Mouse (Mus musculus) CH12.LX (cell line): Measurements from ENCODE around the gene Polm. TPM values are rescaled to one million over a fixed set of nuclear protein-coding genes. Genes with fewer than 3 reads are reported as not detected.

Experiments used
- DNase-seq: peaks from one replicate; pipeline ENCODE4 v3.0.0-alpha.2; 2013; ENCODE audit errors: extremely low read depth
- H3K27ac ChIP-seq: 2 replicates; pipeline ENCODE4 v1.5.1; 2012; ENCODE audit warnings: low read depth, mild to moderate bottlenecking, control low read depth, moderate library complexity; ENCODE audit not compliant: insufficient read depth
- H3K27me3 ChIP-seq: replicated peaks from 2 replicates; pipeline ENCODE3; 2012; ENCODE audit warnings: inconsistent platforms
- H3K36me3 ChIP-seq, 2 experiments: replicated peaks in 1 of 2; 2 replicates each; pipeline versions ENCODE3 to v1.6.1; 2012; ENCODE audit warnings: inconsistent platforms in 1 of 2, low read length in 1 of 2, mild to moderate bottlenecking in 1 of 2, mixed read lengths in 1 of 2, moderate library complexity in 1 of 2; ENCODE audit not compliant: control insufficient read depth in 1 of 2, insufficient read depth in 1 of 2
- H3K4me1 ChIP-seq, 2 experiments: 2 replicates each; pipeline ENCODE4 v1.6.1; 2012; ENCODE audit warnings: inconsistent platforms in 1 of 2, moderate library complexity in 1 of 2; ENCODE audit not compliant: insufficient read depth in 2 of 2, control insufficient read depth in 1 of 2
- H3K4me2 ChIP-seq: 2 replicates; pipeline ENCODE4 v1.6.1; 2012; ENCODE audit warnings: low read depth, mild to moderate bottlenecking, control low read depth; ENCODE audit not compliant: poor library complexity, insufficient read depth, severe bottlenecking
- H3K4me3 ChIP-seq, 3 experiments: fragments of 150-350 bp in 1 of 3; sonication (generic) in 1 of 3; replicated peaks in 1 of 3; 2 replicates each; pipeline versions ENCODE3 to v1.5.1; 2011 to 2012; ENCODE audit warnings: low read depth in 2 of 3, low read length in 2 of 3, mild to moderate bottlenecking in 2 of 3, moderate library complexity in 2 of 3, control low read depth in 1 of 3, improper control_type of control experiment in 1 of 3, inconsistent platforms in 1 of 3, mixed read lengths in 1 of 3; ENCODE audit not compliant: poor library complexity in 1 of 3
- H3K79me2 ChIP-seq: replicated peaks from 2 replicates; pipeline ENCODE4 v1.6.1; 2012; ENCODE audit warnings: mild to moderate bottlenecking, moderate library complexity; ENCODE audit not compliant: control insufficient read depth, poor library complexity, insufficient read depth, severe bottlenecking; ENCODE audit errors: extremely low read depth
- H3K9ac ChIP-seq: 2 replicates; pipeline ENCODE4 v1.6.1; 2012; ENCODE audit warnings: low read depth, mild to moderate bottlenecking, control low read depth, moderate library complexity; ENCODE audit not compliant: insufficient read depth
- H3K9me3 ChIP-seq: replicated peaks from 2 replicates; pipeline ENCODE3; 2012; ENCODE audit warnings: low read length, inconsistent platforms, mixed read lengths
- BHLHE40 ChIP-seq: IDR thresholded peaks from 2 replicates; pipeline ENCODE4 v1.6.1; 2011; ENCODE audit warnings: mild to moderate bottlenecking, low read depth, low read length, improper control_type of control experiment
- CHD1 ChIP-seq: IDR thresholded peaks from 2 replicates; pipeline ENCODE4 v1.6.1; 2012; ENCODE audit warnings: low read depth, low read length, improper control_type of control experiment, inconsistent platforms
- CHD2 ChIP-seq: IDR thresholded peaks from 2 replicates; pipeline ENCODE4 v1.6.1; 2011; ENCODE audit warnings: low read length, improper control_type of control experiment
- CTCF ChIP-seq, 2 experiments: IDR thresholded peaks in 1 of 2; conservative IDR thresholded peaks in 1 of 2; 2 replicates each; pipeline ENCODE4 v1.5.1; 2011 to 2012; ENCODE audit warnings: low read depth in 2 of 2, low read length in 2 of 2, improper control_type of control experiment in 1 of 2, inconsistent platforms in 1 of 2, mild to moderate bottlenecking in 1 of 2, moderate library complexity in 1 of 2
- E2F4 ChIP-seq: IDR thresholded peaks from 2 replicates; pipeline ENCODE4 v1.6.1; 2011; ENCODE audit warnings: low read depth, low read length, improper control_type of control experiment; ENCODE audit not compliant: insufficient replicate concordance
- ELF1 ChIP-seq: IDR thresholded peaks from 2 replicates; pipeline ENCODE4 v1.6.1; 2014; ENCODE audit warnings: low read depth, mild to moderate bottlenecking, inconsistent platforms, low read length, improper control_type of control experiment
- EP300 ChIP-seq: IDR thresholded peaks from 2 replicates; pipeline ENCODE4 v1.6.1; 2011; ENCODE audit warnings: low read length, improper control_type of control experiment
- ETS1 ChIP-seq: conservative IDR thresholded peaks from 2 replicates; pipeline ENCODE4 v1.6.1; 2012; ENCODE audit warnings: low read depth, mild to moderate bottlenecking, inconsistent platforms, low read length, improper control_type of control experiment, moderate library complexity
- GABPA ChIP-seq: IDR thresholded peaks from 2 replicates; pipeline ENCODE4 v1.6.1; 2012; ENCODE audit warnings: low read depth, low read length, improper control_type of control experiment, inconsistent platforms; ENCODE audit not compliant: insufficient replicate concordance
- HCFC1 ChIP-seq: IDR thresholded peaks from 2 replicates; pipeline ENCODE4 v1.6.1; 2012; ENCODE audit warnings: low read depth, mild to moderate bottlenecking, inconsistent platforms, low read length, improper control_type of control experiment
- JUND ChIP-seq: conservative IDR thresholded peaks from 2 replicates; pipeline ENCODE4 v1.6.1; 2011; ENCODE audit warnings: low read depth, low read length, improper control_type of control experiment
- KAT2A ChIP-seq: IDR thresholded peaks from 2 replicates; pipeline ENCODE4 v1.6.1; 2012; ENCODE audit warnings: low read length, improper control_type of control experiment, inconsistent platforms; ENCODE audit not compliant: insufficient replicate concordance
- MAFK ChIP-seq: IDR thresholded peaks from 2 replicates; pipeline ENCODE4 v1.6.1; 2011; ENCODE audit warnings: low read length, improper control_type of control experiment; ENCODE audit not compliant: insufficient replicate concordance
- MAZ ChIP-seq: IDR thresholded peaks from 2 replicates; pipeline ENCODE4 v1.6.1; 2012; ENCODE audit warnings: low read depth, mild to moderate bottlenecking, inconsistent platforms, low read length, improper control_type of control experiment, moderate library complexity
- POLR2A ChIP-seq: IDR thresholded peaks from 2 replicates; pipeline ENCODE4 v1.6.1; 2011; ENCODE audit warnings: low read depth, mild to moderate bottlenecking, improper control_type of control experiment, low read length
- POLR2AphosphoS2 ChIP-seq: IDR thresholded peaks from 2 replicates; pipeline ENCODE4 v1.6.1; 2011; ENCODE audit warnings: low read depth, low read length, improper control_type of control experiment
- RAD21 ChIP-seq: IDR thresholded peaks from 2 replicates; pipeline ENCODE4 v1.6.1; 2011; ENCODE audit warnings: low read depth, mild to moderate bottlenecking, low read length, improper control_type of control experiment, moderate library complexity
- RCOR1 ChIP-seq: conservative IDR thresholded peaks from 2 replicates; pipeline ENCODE4 v1.6.1; 2012; ENCODE audit warnings: low read depth, mild to moderate bottlenecking, inconsistent platforms, low read length, improper control_type of control experiment
- SMC3 ChIP-seq: IDR thresholded peaks from 2 replicates; pipeline ENCODE4 v1.6.1; 2011; ENCODE audit warnings: low read depth, low read length, improper control_type of control experiment
- TCF12 ChIP-seq: IDR thresholded peaks from 2 replicates; pipeline ENCODE4 v1.6.1; 2014; ENCODE audit warnings: low read depth, mild to moderate bottlenecking, inconsistent platforms, low read length, improper control_type of control experiment
- UBTF ChIP-seq: IDR thresholded peaks from 2 replicates; pipeline ENCODE4 v1.6.1; 2012; ENCODE audit warnings: low read depth, mild to moderate bottlenecking, inconsistent platforms, low read length, improper control_type of control experiment, moderate library complexity
- USF1 ChIP-seq: IDR thresholded peaks from 2 replicates; pipeline ENCODE4 v1.6.1; 2014; ENCODE audit warnings: low read depth, mild to moderate bottlenecking, inconsistent platforms, low read length, improper control_type of control experiment
- ZMIZ1 ChIP-seq: IDR thresholded peaks from 2 replicates; pipeline ENCODE4 v1.6.1; 2012; ENCODE audit warnings: low read depth, mild to moderate bottlenecking, inconsistent platforms, low read length, improper control_type of control experiment
- ZNF384 ChIP-seq: IDR thresholded peaks from 2 replicates; pipeline ENCODE4 v1.6.1; 2012; ENCODE audit warnings: low read depth, low read length, improper control_type of control experiment, inconsistent platforms
- dilution Hi-C: fragments of 300-500 bp; cut with MboI; formaldehyde crosslinking; loops from 2 replicates; pipeline ENCODE4 v1.14.3; 2020; ENCODE audit warnings: low sequenced_read_pairs; ENCODE audit not compliant: extremely low pct_unique_long_range_greater_than_20kb, extremely low pct_ligation_motif_present
- in situ Hi-C: fragments of 300-500 bp; cut with MboI; formaldehyde crosslinking; loops from 3 replicates; pipeline ENCODE4 v1.14.3; 2019; ENCODE audit warnings: low sequenced_read_pairs, low pct_ligation_motif_present, low pct_unique_long_range_greater_than_20kb, mixed read lengths
- polyA plus RNA-seq: library from polyadenylated mRNA; unstranded; fragments of >175 nt; gene quantifications from 2 replicates; pipeline ENCODE4 v1.2.1, GENCODE M21; 2012; ENCODE audit warnings: low read depth; ENCODE audit not compliant: insufficient read length
- total RNA-seq, 2 experiments: library from RNA; depleted of rRNA; stranded (reverse); fragments of 300-350 nt in 1 of 2; fragments of >200 nt in 1 of 2; gene quantifications; 2 replicates each; pipeline ENCODE4 v1.2.3; 2012 to 2014

Gene Polm
- total and polyA plus RNA-seq, 3 experiments: 1.9 to 9.7 (median 4.1) TPM

DNA sequence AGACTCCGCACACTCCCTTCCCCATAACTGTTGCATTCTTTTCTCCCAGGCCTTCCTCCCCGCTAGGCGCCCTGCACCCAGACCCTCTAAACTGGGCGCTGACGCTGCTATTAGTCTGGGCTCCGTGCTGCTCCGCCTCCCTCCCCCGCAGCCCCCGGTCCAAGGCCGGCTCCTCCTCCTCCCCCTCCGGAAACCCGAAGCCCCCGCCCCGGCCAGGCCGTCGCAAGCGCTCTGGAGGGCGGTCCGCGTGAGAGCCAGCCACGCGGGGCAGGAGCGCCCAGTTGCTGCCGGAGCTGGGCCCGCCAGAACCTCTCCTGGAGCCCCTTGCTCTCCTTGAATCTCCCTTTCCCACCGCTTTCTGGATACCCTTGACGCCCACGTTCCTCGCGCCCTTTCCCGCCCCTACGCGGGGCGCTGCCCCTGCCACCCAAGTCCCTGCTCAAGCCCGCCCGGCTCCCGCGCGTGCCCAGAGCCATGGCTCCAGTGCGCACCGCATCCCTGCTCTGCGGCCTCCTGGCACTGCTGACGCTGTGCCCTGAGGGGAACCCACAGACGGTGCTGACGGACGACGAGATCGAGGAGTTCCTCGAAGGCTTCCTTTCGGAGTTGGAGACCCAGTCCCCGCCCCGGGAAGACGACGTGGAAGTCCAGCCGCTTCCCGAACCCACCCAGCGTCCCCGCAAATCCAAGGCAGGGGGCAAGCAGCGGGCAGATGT, 24.0 kb upstream of the Polm start, which contains the start of gene Aebp1:
Gene Aebp1, plus strand, starts transcription at position 270 of the 716 bp plus-strand sequence.
- Histone ChIP-seq H3K27ac (no peak within 1 kb of the TSS), H3K79me2 (no peaks in the 10 kb centered on the region), H3K27me3 (peaks cover 36% of the 10 kb centered on the region), H3K4me3 (no peak within 1 kb of the TSS), H3K4me1 (peaks cover 0 to 3% of the 10 kb centered on the region in 2 experiments; a peak in 1 of 4 replicates), H3K9ac (no peak within 1 kb of the TSS), H3K4me2 (no peak within 1 kb of the TSS), H3K36me3 (no peaks in the 10 kb centered on the region), H3K9me3 (peaks cover 17% of the 10 kb centered on the region)
- DNase-seq: no peak
- in situ Hi-C loops (no loop called here), dilution Hi-C loops (no loop called here)
- TF ChIP-seq USF1: no peak
- TF ChIP-seq ZNF384: no peak
- no peak for TF ChIP-seq HCFC1
- no peak for TF ChIP-seq JUND
- TF ChIP-seq RAD21: no peak
- TF ChIP-seq KAT2A: no peak
- TF ChIP-seq RCOR1: no peak
- TF ChIP-seq CHD1: no peak
- no peak for TF ChIP-seq ELF1
- no peak for TF ChIP-seq GABPA
- TF ChIP-seq TCF12: no peak
- no peak for TF ChIP-seq POLR2A
- TF ChIP-seq ZMIZ1: no peak
- TF ChIP-seq UBTF: no peak
- TF ChIP-seq POLR2AphosphoS2: no peak
- no peak for TF ChIP-seq EP300
- TF ChIP-seq SMC3: no peak
- no peak for TF ChIP-seq E2F4

GRCm38 (mm10) chr11:5860639-5861038, 22.8 kb upstream of the Polm start:
- Histone ChIP-seq H3K9me3 (peaks cover 17% of the 10 kb centered on the region), H3K27ac (no peak overlapping the region), H3K9ac (no peak overlapping the region), H3K27me3 (peaks cover 42% of the 10 kb centered on the region), H3K4me2 (no peak overlapping the region), H3K79me2 (no peaks in the 10 kb centered on the region), H3K4me3 (no peak overlapping the region), H3K4me1 (peaks cover 0 to 3% of the 10 kb centered on the region in 2 experiments; a peak in 1 of 4 replicates), H3K36me3 (no peaks in the 10 kb centered on the region)
- dilution Hi-C loops (no loop called here), in situ Hi-C loops (no loop called here)
- no peak for DNase-seq
- TF ChIP-seq MAZ (no peak), ZNF384 (no peak), RCOR1 (no peak), ETS1 (no peak), SMC3 (no peak), POLR2A (no peak), UBTF (no peak), POLR2AphosphoS2 (no peak), ZMIZ1 (no peak), EP300 (no peak), CHD2 (no peak), GABPA (no peak), E2F4 (no peak), HCFC1 (no peak), USF1 (no peak), ELF1 (no peak), CTCF (conservative IDR thresholded peaks at IDR 0.05 in 1 of 2, IDR thresholded peaks at IDR 0.05 in 1 of 2; ENCODE audit: low read depth in 2 of 2, low read length in 2 of 2) (no peak), MAFK (no peak), RAD21 (no peak), BHLHE40 (no peak)
